Mouse (Mus musculus) spleen, postnatal 36 days (tissue): ENCODE measurements around the gene Lrrfip1.
A peak's percentile ranks its signal among the peaks of the same experiment; 100 is the strongest.

Source experiments
- DNase-seq, 2 experiments: peaks; one replicate each; pipeline ENCODE4 v3.0.0; 2022; ENCODE audit warnings: low spot score in 2 of 2, mixed read lengths in 1 of 2

Gene Lrrfip1

GRCm38 (mm10) chr1:90998268-90998890, at the start of gene Lrrfip1:
TSS of gene Lrrfip1 (plus strand) at chr1:90998737.
- DNase-seq, result no peak

- DNase-seq, result no peak
These were observed 49.2 kb upstream of the Lrrfip1 start for GRCm38 (mm10) chr1:90949309-90949708.

- no peak for DNase-seq
These were observed 46.9 kb upstream of the Lrrfip1 start for GRCm38 (mm10) chr1:90951670-90952069.

GRCm38 (mm10) chr1:90952808-90953207, 45.7 kb upstream of the Lrrfip1 start, which contains the start of gene Prlh:
TSS of gene Prlh (plus strand) at chr1:90953108.
- no peak for DNase-seq

- no peak for DNase-seq
These were observed 44.8 kb upstream of the Lrrfip1 start for GRCm38 (mm10) chr1:90953688-90954087.

GRCm38 (mm10) chr1:90956245-90957096, 42.1 kb upstream of the Lrrfip1 start:
- no peak for DNase-seq

GRCm38 (mm10) chr1:90962526-90962925, 36.0 kb upstream of the Lrrfip1 start:
- DNase-seq, result no peak

GRCm38 (mm10) chr1:90962994-90963393, 35.5 kb upstream of the Lrrfip1 start:
- DNase-seq, result no peak

- no peak for DNase-seq
These were observed 31.0 kb upstream of the Lrrfip1 start for GRCm38 (mm10) chr1:90967583-90967982.

- no peak for DNase-seq
These were observed 29.9 kb upstream of the Lrrfip1 start for GRCm38 (mm10) chr1:90968649-90969048.

- DNase-seq, result no peak
These were observed 29.2 kb upstream of the Lrrfip1 start, which contains the start of gene Rab17 for GRCm38 (mm10) chr1:90969347-90969784. TSS of gene Rab17 (minus strand) at chr1:90969661.

GRCm38 (mm10) chr1:90969881-90970390, 28.6 kb upstream of the Lrrfip1 start:
- DNase-seq, result no peak

GRCm38 (mm10) chr1:90972911-90973573, 25.5 kb upstream of the Lrrfip1 start:
- peak; percentile 66 to 75 for DNase-seq

GRCm38 (mm10) chr1:90973574-90973911, 25.0 kb upstream of the Lrrfip1 start:
- no peak for DNase-seq

- peak in 1 of 2 experiments; percentile 15 for DNase-seq
These were observed 23.5 kb upstream of the Lrrfip1 start for GRCm38 (mm10) chr1:90974906-90975649.

GRCm38 (mm10) chr1:90975960-90976359, 22.6 kb upstream of the Lrrfip1 start:
- no peak for DNase-seq

GRCm38 (mm10) chr1:90980638-90981330, 17.8 kb upstream of the Lrrfip1 start:
- DNase-seq, result no peak

GRCm38 (mm10) chr1:90981346-90981745, 17.2 kb upstream of the Lrrfip1 start:
- DNase-seq, result no peak

- DNase-seq, result no peak
These were observed 2.6 kb upstream of the Lrrfip1 start for GRCm38 (mm10) chr1:90995916-90996315.

GRCm38 (mm10) chr1:90997136-90997535, 1.4 kb upstream of the Lrrfip1 start:
- DNase-seq, result no peak

GRCm38 (mm10) chr1:90997641-90998040, 896 bp upstream of the Lrrfip1 start:
- DNase-seq, result no peak
